Mouse (Mus musculus): ENCODE measurements around the gene Folr2. TPM values are rescaled to one million over a fixed set of nuclear protein-coding genes. Genes with fewer than 3 reads are reported as not detected.

Folr2 gene
- polyA plus RNA-seq (2014; fragmentation: Nextera tagmentation; extraction: Ambion mirVana), result 3.3 and 3.9 TPM in 2 replicates

DNA sequence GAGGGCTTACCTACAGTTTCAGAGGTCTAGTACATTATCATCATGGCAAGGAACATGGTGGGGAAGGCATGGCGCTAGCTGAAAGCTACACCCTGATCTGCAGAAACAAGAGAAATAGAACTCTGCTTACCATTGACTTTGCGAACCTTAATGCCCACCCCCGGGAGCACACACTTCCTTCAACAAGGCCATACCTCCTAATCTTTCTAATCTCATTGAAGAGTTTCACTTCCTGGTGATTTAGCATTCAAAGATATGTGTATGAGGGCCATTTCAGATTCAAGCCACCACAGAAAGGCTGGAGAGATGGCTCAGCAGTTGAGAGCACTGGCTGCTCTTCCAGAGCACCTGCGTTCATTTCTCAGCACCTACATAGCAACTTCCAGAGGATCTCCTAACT lies at the start of gene Folr2:
Gene Folr2, minus strand, starts transcription at position 101 of the 400 bp plus-strand sequence.
- H3K9me3 ChIP-seq (ENCODE audit: control insufficient read depth, low read length), result no peaks in the 10 kb centered on the region
- H3K36me3 ChIP-seq (ENCODE audit: control insufficient read depth, insufficient read depth, low read length), result no peaks in the 10 kb centered on the region
- H3K27ac ChIP-seq (ENCODE audit: low read depth, low read length), result no peak within 1 kb of the TSS
- no peak for DNase-seq (ENCODE audit: low spot score)
- no peak within 1 kb of the TSS for H3K9ac ChIP-seq (ENCODE audit: low read depth, low read length)
- WGBS, result 76% methylated on average over 4 of the region's 4 CpGs
- no peaks in the 10 kb centered on the region for H3K4me1 ChIP-seq (replicated peaks; ENCODE audit: control insufficient read depth, insufficient read depth, low read length)
- no peak within 1 kb of the TSS for H3K4me3 ChIP-seq (ENCODE audit: low read depth, low read length)
- no peaks in the 10 kb centered on the region for H3K27me3 ChIP-seq (replicated peaks; ENCODE audit: control insufficient read depth, insufficient read depth, low read length)
- ATAC-seq (replicated peaks; ENCODE audit: low FRiP score), result no peak
- no peak within 1 kb of the TSS for H3K4me2 ChIP-seq

DNA sequence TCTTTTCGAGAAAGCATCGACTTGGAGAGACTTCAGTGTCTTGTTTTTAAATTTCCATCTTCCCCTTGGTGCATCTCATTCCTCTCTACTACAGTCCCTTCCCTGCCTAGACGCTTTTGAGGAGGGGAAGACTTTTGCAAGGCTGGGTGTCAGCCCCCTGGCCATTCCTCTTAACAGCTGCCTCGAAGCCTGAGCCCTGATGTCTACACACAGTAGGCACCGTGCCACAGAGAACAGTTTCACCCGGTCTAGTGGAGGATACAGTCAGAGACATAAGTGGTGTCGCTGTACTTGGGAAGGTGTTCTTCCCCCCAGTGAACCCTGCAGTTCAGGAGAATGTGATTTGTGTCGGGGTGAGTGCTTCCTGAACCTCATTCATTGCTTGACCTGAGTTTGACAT lies 49.7 kb upstream of the Folr2 start:
- no peak for ATAC-seq (replicated peaks; ENCODE audit: low FRiP score)
- H3K9me3 ChIP-seq (ENCODE audit: control insufficient read depth, low read length), result no peaks in the 10 kb centered on the region
- 52% methylated on average over 8 of the region's 8 CpGs for WGBS

DNA sequence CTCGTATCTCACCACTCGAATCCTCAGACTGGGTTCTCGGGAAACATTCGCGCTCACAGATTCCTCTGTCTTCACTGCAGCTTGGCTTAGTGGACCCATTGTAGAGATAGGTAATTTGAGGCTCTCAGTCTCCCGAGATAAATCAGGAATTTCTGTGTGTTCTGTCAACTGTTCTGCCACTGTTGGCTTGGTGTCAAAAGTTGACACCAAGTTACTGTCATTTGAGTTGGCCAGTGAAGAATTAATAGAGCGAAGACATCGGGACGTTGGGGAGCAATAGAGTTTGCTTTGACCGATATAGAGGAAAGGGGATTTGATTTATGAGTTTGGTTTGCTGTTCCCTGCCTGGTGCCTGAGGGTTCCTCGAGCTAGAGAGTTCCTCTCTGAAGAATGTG lies 49.3 kb upstream of the Folr2 start, which contains the start of gene Tomt:
Gene Tomt, minus strand, starts transcription at position 73 of the 395 bp plus-strand sequence.
- Histone ChIP-seq H3K4me1 (replicated peaks; ENCODE audit: control insufficient read depth, insufficient read depth, low read length) (peaks cover 13% of the 10 kb centered on the region), H3K4me3 (ENCODE audit: low read depth, low read length) (peak within 1 kb of the TSS; percentile 66), H3K9me3 (ENCODE audit: control insufficient read depth, low read length) (no peaks in the 10 kb centered on the region), H3K27me3 (replicated peaks; ENCODE audit: control insufficient read depth, insufficient read depth, low read length) (no peaks in the 10 kb centered on the region), H3K36me3 (ENCODE audit: control insufficient read depth, insufficient read depth, low read length) (peaks cover 16% of the 10 kb centered on the region; the same call in 1 of the 2 replicates), H3K27ac (ENCODE audit: low read depth, low read length) (peak within 1 kb of the TSS; percentile 87), H3K4me2 (peak within 1 kb of the TSS; percentile 89), H3K9ac (ENCODE audit: low read depth, low read length) (peak within 1 kb of the TSS; percentile 77)
- DNase-seq (ENCODE audit: low spot score) (no peak), ATAC-seq (replicated peaks; ENCODE audit: low FRiP score) (no peak)
- 8% methylated on average over 11 of the region's 11 CpGs for WGBS

More for the DNA sequence above, 49.7 kb upstream of the Folr2 start:
- Histone ChIP-seq H3K36me3 (ENCODE audit: control insufficient read depth, insufficient read depth, low read length) (peaks cover 16% of the 10 kb centered on the region; the same call in 1 of the 2 replicates), H3K4me2 (peak overlapping the region; percentile 89), H3K4me3 (ENCODE audit: low read depth, low read length) (peak overlapping the region; percentile 66), H3K27ac (ENCODE audit: low read depth, low read length) (peak overlapping the region; percentile 87), H3K4me1 (replicated peaks; ENCODE audit: control insufficient read depth, insufficient read depth, low read length) (peaks cover 13% of the 10 kb centered on the region), H3K27me3 (replicated peaks; ENCODE audit: control insufficient read depth, insufficient read depth, low read length) (no peaks in the 10 kb centered on the region), H3K9ac (ENCODE audit: low read depth, low read length) (peak overlapping the region; percentile 77)
- no peak for DNase-seq (ENCODE audit: low spot score)

DNA sequence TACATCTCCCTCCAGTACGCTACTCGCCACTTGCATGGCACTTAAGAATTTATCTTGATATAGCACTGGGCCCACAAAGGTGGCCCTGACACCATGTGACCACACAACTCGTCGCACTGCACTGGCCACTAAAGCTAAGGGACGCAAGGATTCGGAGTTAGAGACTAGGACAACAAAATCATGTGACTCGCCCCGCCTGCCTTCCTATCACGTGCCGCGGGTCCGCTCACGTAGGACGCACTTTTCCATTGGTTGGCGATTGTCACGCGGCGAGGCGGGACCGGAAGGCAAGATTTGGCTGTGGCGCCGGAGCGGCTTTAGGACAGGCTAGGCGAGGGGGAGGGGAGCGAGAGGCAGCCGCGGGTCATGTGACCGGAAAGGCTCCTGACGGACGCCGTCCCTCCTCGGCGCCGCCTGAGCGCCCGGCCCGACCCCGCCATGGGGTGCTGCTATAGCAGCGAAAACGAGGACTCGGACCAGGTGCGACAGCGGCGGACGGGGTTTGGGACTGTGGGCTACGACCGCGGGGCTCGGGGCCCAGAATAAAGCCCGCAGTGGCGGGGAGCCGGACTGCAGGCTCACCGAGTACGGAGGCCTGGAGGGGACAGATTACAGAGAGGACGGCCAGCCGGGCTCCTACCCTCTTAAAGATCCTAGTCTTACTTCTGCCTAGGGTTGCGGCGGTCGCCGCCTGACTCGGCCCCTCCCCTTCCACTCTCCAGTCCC lies 48.7 kb upstream of the Folr2 start, which contains the start of gene Lamtor1:
Gene Lamtor1, plus strand, starts transcription at position 344 of the 726 bp plus-strand sequence.
- Histone ChIP-seq H3K4me3 (ENCODE audit: low read depth, low read length) (peak within 1 kb of the TSS; percentile 66), H3K9me3 (ENCODE audit: control insufficient read depth, low read length) (no peaks in the 10 kb centered on the region), H3K27me3 (replicated peaks; ENCODE audit: control insufficient read depth, insufficient read depth, low read length) (no peaks in the 10 kb centered on the region), H3K9ac (ENCODE audit: low read depth, low read length) (peak within 1 kb of the TSS; percentile 77), H3K4me2 (peak within 1 kb of the TSS; percentile 89), H3K27ac (ENCODE audit: low read depth, low read length) (peak within 1 kb of the TSS; percentile 87), H3K4me1 (replicated peaks; ENCODE audit: control insufficient read depth, insufficient read depth, low read length) (peaks cover 13% of the 10 kb centered on the region), H3K36me3 (ENCODE audit: control insufficient read depth, insufficient read depth, low read length) (peaks cover 13% of the 10 kb centered on the region; the same call in 1 of the 2 replicates)
- DNase-seq (ENCODE audit: low spot score), result peak; percentile 98
- under 1% methylated on average over 61 of the region's 61 CpGs for WGBS
- peak; percentile 95 for ATAC-seq (replicated peaks; ENCODE audit: low FRiP score)

DNA sequence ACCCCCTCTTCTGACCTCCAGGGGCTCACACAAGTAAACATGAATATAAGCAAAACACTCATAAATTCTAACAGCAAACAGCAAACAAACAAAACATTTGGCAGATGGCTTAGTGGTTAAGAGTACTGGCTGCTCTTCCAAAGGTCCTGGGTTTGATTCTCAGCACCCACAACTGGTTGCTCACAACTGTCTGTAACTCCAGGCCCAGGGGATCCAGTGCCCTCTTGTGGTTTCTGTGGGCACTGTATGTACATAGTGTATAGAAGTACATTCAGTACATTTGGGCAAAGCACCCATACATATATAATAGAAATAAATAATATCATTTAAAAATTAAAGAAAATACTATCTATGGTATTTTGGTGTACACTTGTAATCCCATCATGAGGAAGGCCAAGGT lies 45.9 kb upstream of the Folr2 start:
- no peaks in the 10 kb centered on the region for H3K9me3 ChIP-seq (ENCODE audit: control insufficient read depth, low read length)
- H3K4me1 ChIP-seq (replicated peaks; ENCODE audit: control insufficient read depth, insufficient read depth, low read length), result peaks cover 10% of the 10 kb centered on the region
- DNase-seq (ENCODE audit: low spot score) (no peak), ATAC-seq (replicated peaks; ENCODE audit: low FRiP score) (no peak)
- H3K4me3 ChIP-seq (ENCODE audit: low read depth, low read length), result no peak overlapping the region
- H3K27ac ChIP-seq (ENCODE audit: low read depth, low read length), result no peak overlapping the region
- no peak overlapping the region for H3K9ac ChIP-seq (ENCODE audit: low read depth, low read length)
- H3K36me3 ChIP-seq (ENCODE audit: control insufficient read depth, insufficient read depth, low read length), result peaks cover 12% of the 10 kb centered on the region; the same call in 1 of the 2 replicates
- H3K4me2 ChIP-seq, result no peak overlapping the region
- no peaks in the 10 kb centered on the region for H3K27me3 ChIP-seq (replicated peaks; ENCODE audit: control insufficient read depth, insufficient read depth, low read length)

DNA sequence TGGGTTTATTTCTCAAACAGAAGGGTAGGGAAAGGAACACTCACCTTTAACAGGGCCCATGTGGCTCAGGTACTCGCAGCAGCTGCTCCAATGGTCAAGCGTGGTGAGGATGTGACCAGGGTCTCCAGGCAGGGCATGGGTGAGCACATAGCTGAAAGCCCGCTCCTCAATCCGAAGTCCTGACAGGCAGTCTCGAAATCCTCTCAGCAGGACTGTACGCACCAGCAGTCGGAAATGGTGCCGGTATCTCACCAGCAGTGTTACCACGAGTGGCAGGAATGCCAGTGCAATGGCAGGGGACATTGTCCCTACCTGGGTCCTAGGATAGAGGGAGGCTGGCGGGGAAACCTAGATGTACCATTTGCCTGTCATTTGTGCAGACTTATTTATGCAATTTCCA lies 45.0 kb upstream of the Folr2 start:
- ATAC-seq (replicated peaks; ENCODE audit: low FRiP score) (no peak), DNase-seq (ENCODE audit: low spot score) (no peak)
- Histone ChIP-seq H3K4me1 (replicated peaks; ENCODE audit: control insufficient read depth, insufficient read depth, low read length) (peaks cover 6% of the 10 kb centered on the region), H3K4me2 (no peak overlapping the region), H3K4me3 (ENCODE audit: low read depth, low read length) (no peak overlapping the region), H3K9ac (ENCODE audit: low read depth, low read length) (no peak overlapping the region), H3K27ac (ENCODE audit: low read depth, low read length) (no peak overlapping the region), H3K9me3 (ENCODE audit: control insufficient read depth, low read length) (no peaks in the 10 kb centered on the region), H3K36me3 (ENCODE audit: control insufficient read depth, insufficient read depth, low read length) (peaks cover 12% of the 10 kb centered on the region; the same call in 1 of the 2 replicates), H3K27me3 (replicated peaks; ENCODE audit: control insufficient read depth, insufficient read depth, low read length) (no peaks in the 10 kb centered on the region)
- 85% methylated on average over 10 of the region's 10 CpGs for WGBS

DNA sequence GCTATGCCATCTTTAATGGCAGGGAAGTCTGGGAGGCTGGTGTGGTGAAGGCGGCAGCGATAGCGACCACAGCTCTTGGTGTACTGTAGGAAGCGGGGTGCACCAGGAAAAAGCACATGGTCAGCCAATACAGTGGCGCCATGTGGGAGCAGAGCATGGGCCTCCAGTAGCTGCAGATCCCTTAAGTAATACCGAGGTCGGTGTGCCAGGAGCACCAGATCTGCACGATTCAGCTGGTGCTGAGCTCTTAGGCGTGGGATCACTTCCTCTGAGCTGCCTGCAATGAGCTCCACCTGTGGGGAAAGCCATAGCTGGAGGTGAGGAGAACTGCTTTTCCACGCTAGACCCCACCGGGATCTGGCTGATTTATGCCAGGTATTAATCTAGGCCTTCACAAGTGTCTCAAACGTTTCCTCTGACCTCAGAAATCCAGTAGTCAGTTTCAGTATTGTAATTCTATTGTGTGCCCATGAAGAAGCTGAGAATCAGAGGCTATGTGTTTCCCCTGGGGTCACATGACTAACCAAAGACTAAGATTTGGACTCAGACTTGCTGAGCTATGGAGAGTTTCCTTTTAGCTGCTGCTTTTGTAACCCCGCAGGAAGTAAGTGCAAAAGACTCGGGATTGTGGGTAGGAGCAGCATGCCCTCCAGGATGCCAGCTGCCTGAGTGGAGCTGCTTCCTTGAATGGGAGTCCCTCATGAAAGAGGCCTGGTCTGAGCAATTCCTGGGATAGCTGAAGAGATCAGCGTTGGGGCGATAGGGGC lies 43.5 kb upstream of the Folr2 start:
- H3K27ac ChIP-seq (ENCODE audit: low read depth, low read length), result no peak overlapping the region
- no peak for DNase-seq (ENCODE audit: low spot score)
- 89% methylated on average over 16 of the region's 16 CpGs for WGBS
- no peak overlapping the region for H3K4me2 ChIP-seq
- ATAC-seq (replicated peaks; ENCODE audit: low FRiP score), result no peak
- H3K27me3 ChIP-seq (replicated peaks; ENCODE audit: control insufficient read depth, insufficient read depth, low read length), result no peaks in the 10 kb centered on the region
- H3K9me3 ChIP-seq (ENCODE audit: control insufficient read depth, low read length), result no peaks in the 10 kb centered on the region
- H3K9ac ChIP-seq (ENCODE audit: low read depth, low read length), result no peak overlapping the region
- no peak overlapping the region for H3K4me3 ChIP-seq (ENCODE audit: low read depth, low read length)
- H3K36me3 ChIP-seq (ENCODE audit: control insufficient read depth, insufficient read depth, low read length), result peaks cover 12% of the 10 kb centered on the region; the same call in 1 of the 2 replicates
- H3K4me1 ChIP-seq (replicated peaks; ENCODE audit: control insufficient read depth, insufficient read depth, low read length), result no peaks in the 10 kb centered on the region; the same call in 1 of the 2 replicates

DNA sequence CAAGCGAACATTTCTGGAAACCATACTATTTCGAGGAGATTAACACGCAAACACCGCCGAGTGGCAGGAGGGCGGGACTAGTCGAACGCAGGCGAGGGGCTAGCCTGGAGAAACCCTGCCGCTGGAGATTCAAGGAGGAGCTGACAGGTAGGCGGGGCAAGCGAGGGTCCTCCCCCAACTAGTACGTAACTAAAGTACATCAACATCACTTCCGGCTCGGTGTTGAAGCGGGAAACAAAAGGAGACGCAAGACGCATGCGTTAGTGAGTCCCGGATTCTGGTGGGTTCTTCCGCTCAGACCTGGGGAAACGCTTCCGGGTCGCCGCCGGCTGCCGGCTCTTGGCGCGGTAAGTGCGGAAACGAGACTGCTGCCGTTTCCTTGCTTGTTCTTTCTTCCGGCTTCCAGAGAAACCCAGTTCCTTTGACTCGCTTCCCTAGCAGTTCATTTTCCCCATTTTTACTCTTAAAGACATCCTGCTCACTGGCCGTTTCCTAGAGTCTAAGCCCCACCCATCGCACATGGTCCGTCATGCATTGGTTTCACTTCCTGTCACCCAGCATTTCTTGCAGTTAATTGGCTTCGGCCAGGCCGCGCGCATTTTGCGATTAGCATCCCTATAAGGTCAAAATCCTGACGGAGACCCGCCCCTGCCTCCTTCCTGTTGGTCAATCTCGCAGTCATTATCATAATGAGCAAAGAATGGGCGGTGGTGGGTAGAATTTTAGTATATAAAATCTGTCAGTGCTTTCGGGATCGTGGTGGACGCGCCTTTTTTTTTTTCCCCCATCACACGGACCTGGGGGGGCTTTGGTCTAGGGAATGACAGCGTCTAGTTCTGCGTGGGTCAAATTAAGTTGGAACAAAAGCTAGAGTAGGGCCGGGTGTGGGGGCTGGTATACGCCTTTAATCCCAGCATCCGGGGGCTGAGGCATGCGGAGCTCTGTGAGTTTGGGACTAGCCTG lies 39.4 kb upstream of the Folr2 start:
- DNase-seq (ENCODE audit: low spot score), result peak; percentile 95
- H3K4me3 ChIP-seq (ENCODE audit: low read depth, low read length), result peak overlapping the region; percentile 53
- WGBS, result under 1% methylated on average over 57 of the region's 57 CpGs
- peak overlapping the region; percentile 83 for H3K27ac ChIP-seq (ENCODE audit: low read depth, low read length)
- H3K9ac ChIP-seq (ENCODE audit: low read depth, low read length), result peak overlapping the region; percentile 77
- no peaks in the 10 kb centered on the region for H3K9me3 ChIP-seq (ENCODE audit: control insufficient read depth, low read length)
- peaks cover 4% of the 10 kb centered on the region for H3K4me1 ChIP-seq (replicated peaks; ENCODE audit: control insufficient read depth, insufficient read depth, low read length)
- peak overlapping the region; percentile 81 for H3K4me2 ChIP-seq
- ATAC-seq (replicated peaks; ENCODE audit: low FRiP score), result peak; percentile 97
- no peaks in the 10 kb centered on the region for H3K27me3 ChIP-seq (replicated peaks; ENCODE audit: control insufficient read depth, insufficient read depth, low read length)
- H3K36me3 ChIP-seq (ENCODE audit: control insufficient read depth, insufficient read depth, low read length), result peaks cover 4% of the 10 kb centered on the region; the same call in 1 of the 2 replicates

Measured in liver, embryonic 11.5 days (tissue).